Mouse (Mus musculus) lung, adult 2 months (tissue): Measurements from ENCODE around the gene Cpne2. TPM values are rescaled to one million over a fixed set of nuclear protein-coding genes. Genes with fewer than 3 reads are reported as not detected.

Source experiments
- DNase-seq: peaks from one replicate; pipeline ENCODE4 v3.0.0; 2022
- H3K4me1 ChIP-seq: fragments of 200-500 bp; 2 replicates; pipeline ENCODE4 v1.6.1; 2011; ENCODE audit warnings: low read length; ENCODE audit not compliant: control insufficient read depth, insufficient read depth
- H3K4me3 ChIP-seq: fragments of 200-500 bp; replicated peaks from 2 replicates; pipeline ENCODE3; 2011; ENCODE audit warnings: low read depth, mild to moderate bottlenecking, control low read depth, low read length; ENCODE audit errors: extremely low read depth
- CTCF ChIP-seq: fragments of 200-500 bp; IDR thresholded peaks from 2 replicates; pipeline ENCODE4 v1.5.1; 2011; ENCODE audit warnings: mild to moderate bottlenecking, low read length, control low read depth; ENCODE audit not compliant: insufficient read depth
- POLR2A ChIP-seq: fragments of 200-500 bp; IDR thresholded peaks from 2 replicates; pipeline ENCODE4 v1.6.1; 2011; ENCODE audit warnings: low read depth, mild to moderate bottlenecking, control low read depth, low read length, borderline replicate concordance; ENCODE audit errors: extremely low read depth
- WGBS: fragments of 180-500 bp; shearing (Covaris S2); methylation state at CpG from one replicate; pipeline ENCODE4 v1.1.7; 2018; 5-methylcytosine and 5-hydroxymethylcytosine counted together
- polyA plus RNA-seq: library from polyadenylated mRNA; depleted of rRNA; stranded (reverse); fragments of >200 nt; gene quantifications from 2 replicates; pipeline ENCODE4 v1.2.3, GENCODE M21; 2012

Gene Cpne2
- polyA plus RNA-seq, 1 experiment = 21.2 TPM

DNA sequence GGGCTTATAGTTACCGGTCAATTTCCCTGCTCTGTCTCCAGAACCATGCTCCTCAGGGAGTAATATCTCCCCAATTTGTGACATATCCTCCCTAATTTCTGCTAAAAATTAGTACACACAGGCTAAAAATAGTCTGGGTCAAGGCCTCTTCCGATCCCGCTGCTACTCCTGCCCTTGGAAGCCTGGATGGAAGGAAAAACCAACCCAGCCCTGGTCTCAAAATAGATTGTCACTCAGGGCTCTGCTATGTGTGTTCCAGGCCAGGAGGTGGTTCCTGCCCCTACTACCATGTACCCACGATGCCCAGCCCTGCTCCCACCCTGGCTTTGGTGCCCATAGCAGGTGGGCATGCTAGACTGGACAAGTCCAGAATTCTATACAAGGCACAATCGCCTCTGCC, 17.2 kb downstream of the Cpne2 start:
- no peak for TF ChIP-seq CTCF
- no peak for TF ChIP-seq POLR2A
- DNase-seq = no peak
- no peaks in the 10 kb centered on the region for H3K4me1 ChIP-seq
- 68% methylated on average over 5 of the region's 5 CpGs for WGBS
- no peak overlapping the region for H3K4me3 ChIP-seq

DNA sequence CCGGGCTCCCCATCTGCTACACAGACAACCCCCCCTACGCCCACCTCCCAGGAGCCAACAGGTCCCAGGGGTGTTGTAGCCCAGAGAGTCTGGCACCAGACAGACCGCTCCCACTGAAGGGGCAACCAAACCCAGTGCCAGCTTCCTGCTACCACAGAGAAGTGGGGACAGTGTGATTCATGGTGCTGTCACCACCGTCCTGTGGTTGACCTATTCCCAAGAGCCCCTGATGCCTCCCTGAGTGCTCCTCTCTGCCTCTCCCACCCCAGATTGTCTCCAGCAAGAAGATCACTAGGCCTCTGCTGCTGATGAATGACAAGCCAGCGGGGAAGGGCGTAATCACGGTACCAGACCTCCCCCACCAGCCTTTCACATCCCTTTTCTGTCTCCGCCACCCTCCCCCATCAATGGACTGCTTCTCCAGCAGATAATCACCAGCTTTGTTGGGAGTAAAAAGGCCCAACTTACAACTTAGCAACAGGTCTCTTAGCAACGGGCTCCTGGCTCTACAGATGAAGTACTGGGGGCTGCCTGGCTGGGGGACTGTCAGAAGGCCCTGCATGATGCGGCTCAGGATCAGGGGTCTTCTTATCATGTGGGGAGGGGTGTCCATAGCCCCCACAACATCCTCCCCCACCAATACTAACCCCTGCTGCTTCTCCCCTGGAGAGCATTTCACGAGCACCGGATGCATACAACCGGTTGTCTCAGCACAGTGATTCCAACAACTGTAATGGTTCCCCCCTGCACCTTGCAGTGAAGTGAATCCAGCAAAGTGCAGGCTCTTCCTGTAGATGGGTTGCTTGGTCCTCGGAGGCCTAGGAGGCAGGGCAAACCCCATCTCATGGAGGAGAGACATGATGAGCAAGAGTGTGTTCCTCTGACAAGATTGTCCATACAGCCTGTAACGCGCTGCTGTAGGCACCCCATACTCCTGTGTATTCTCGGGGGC, 19.0 kb downstream of the Cpne2 start:
- DNase-seq = no peak
- Histone ChIP-seq H3K4me3 (no peak overlapping the region), H3K4me1 (no peaks in the 10 kb centered on the region)
- TF ChIP-seq CTCF = no peak
- no peak for TF ChIP-seq POLR2A
- WGBS = 66% methylated on average over 17 of the region's 17 CpGs

- H3K4me1 ChIP-seq = no peaks in the 10 kb centered on the region
- no peak for DNase-seq
- no peak overlapping the region for H3K4me3 ChIP-seq
- 87% methylated on average over 2 of the region's 2 CpGs for WGBS
- TF ChIP-seq POLR2A = no peak
- no peak for TF ChIP-seq CTCF
Measured at GRCm38 (mm10) chr8:94552696-94553095, 19.9 kb downstream of the Cpne2 start.

- Histone ChIP-seq H3K4me1 (no peaks in the 10 kb centered on the region), H3K4me3 (no peak overlapping the region)
- 86% methylated on average over 3 of the region's 3 CpGs for WGBS
- no peak for DNase-seq
- TF ChIP-seq CTCF (no peak), POLR2A (no peak)
Measured at GRCm38 (mm10) chr8:94557281-94557680, 24.5 kb downstream of the Cpne2 start.

DNA sequence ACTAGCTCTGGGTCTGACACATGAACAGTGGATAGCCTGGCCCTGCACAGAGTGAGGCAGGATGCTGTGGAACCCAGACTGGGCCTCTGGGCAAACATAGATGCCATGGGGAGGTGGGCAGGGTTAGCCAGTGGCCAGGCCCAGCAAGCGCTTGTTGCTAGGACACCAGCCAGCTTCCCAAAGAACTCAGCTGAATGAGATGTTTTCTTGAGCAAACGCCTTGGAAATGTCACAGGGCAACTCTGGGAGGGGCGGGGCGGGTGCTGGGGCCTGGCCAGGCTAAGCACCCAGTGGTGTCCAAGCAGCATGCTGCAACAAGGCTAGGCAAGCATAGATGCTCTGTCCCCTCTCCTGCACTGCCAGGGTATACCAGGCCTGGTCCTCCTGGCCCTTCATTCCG, 28.5 kb downstream of the Cpne2 start:
- no peak for DNase-seq
- H3K4me3 ChIP-seq = no peak overlapping the region
- H3K4me1 ChIP-seq = no peaks in the 10 kb centered on the region
- TF ChIP-seq POLR2A = no peak
- no peak for TF ChIP-seq CTCF
- 74% methylated on average over 5 of the region's 5 CpGs for WGBS

DNA sequence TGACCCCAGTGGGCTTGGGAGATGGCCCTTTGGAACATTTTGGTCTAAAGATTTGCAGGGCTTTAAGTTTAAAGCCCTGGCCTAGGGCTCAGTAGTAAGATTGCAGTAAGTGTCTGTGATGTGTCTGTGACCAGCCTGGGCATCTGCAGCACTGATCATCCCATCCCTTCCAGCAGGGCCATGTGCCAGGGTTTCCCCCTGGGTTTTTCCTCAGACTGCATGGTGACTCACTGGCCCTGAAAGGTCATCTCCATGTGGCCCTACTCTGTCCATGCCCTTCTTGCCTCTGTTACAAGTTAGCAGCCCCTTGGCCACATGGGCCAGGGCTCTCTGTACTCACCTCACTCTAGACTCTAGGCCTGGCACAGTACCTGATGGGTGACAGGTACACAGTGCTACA, 31.6 kb downstream of the Cpne2 start:
- no peaks in the 10 kb centered on the region for H3K4me1 ChIP-seq
- TF ChIP-seq POLR2A = no peak
- TF ChIP-seq CTCF = no peak
- H3K4me3 ChIP-seq = no peak overlapping the region
- no peak for DNase-seq

GRCm38 (mm10) chr8:94566033-94566432, 33.2 kb downstream of the Cpne2 start:
- H3K4me3 ChIP-seq = no peak overlapping the region
- WGBS = 79% methylated on average over 6 of the region's 6 CpGs

GRCm38 (mm10) chr8:94566446-94567158, 33.8 kb downstream of the Cpne2 start:
- Histone ChIP-seq H3K4me3 (no peak overlapping the region), H3K4me1 (no peaks in the 10 kb centered on the region)
- 64% methylated on average over 15 of the region's 15 CpGs for WGBS
- no peak for DNase-seq
- no peak for TF ChIP-seq CTCF
- no peak for TF ChIP-seq POLR2A

More at GRCm38 (mm10) chr8:94566033-94566432, 33.2 kb downstream of the Cpne2 start:
- TF ChIP-seq POLR2A (no peak), CTCF (no peak)
- H3K4me1 ChIP-seq = no peaks in the 10 kb centered on the region
- DNase-seq = no peak

DNA sequence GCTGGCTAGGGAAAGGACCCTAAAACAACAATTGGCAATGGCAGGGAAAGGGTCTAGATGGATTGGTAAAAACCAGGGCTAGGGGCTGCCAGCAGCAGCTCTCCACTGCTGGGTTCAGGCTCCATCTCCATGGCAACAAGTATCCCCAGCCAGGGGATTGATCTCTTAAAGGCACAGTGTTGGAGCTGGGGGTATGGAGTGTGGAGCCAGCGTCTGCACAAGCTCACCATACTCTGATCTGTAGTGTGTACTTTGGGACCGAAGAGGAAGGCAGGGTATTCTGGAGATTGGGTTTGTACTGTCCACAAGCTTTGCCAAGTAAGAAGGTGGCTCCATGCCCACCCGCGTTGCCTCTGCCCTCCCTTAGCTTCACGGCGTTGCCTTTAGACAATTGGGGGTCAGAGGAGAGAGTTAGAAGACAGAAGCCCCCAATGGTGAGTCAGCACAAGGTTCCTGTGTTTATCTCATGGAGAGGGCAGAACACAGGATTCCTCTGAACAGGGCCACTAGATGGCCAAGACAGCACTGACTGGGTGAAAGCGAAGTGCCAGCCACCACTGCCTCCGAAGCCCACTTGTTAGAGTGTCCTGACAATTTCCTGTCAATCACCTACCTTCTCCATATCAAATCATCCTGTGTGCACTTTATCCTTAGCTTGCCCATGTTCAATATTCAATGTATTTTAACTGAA, 34.5 kb downstream of the Cpne2 start:
- TF ChIP-seq CTCF (no peak), POLR2A (no peak)
- Histone ChIP-seq H3K4me1 (no peaks in the 10 kb centered on the region), H3K4me3 (no peak overlapping the region)
- WGBS = 72% methylated on average over 8 of the region's 8 CpGs
- DNase-seq = no peak
